ENCODE assay signal across 15 mouse cellular contexts in the genomic region with DNA sequence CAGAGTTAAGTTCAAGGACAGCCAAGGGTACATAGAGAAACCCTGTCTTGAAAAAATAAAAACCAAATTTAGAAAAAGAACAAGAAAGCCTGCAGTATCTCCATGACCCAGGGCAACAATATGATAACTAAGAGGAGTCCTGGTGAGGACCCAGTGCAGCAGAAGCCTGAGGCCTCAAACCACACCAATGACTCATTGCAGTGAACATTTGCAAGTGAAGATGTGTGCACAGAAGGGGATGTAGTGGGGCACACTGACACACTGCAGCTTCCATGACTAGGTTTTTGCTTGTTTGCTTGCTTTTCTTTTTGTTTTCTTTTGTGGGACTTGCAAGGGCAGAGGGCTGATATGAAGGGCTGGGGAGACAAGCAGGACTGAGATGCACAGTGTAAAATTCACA.
"Had no signal": no experiment of that assay in that cellular context is flagged by ENCODE, and none has a peak within 500 bp of the region (broad histone marks: within the 10 kb centered on the region; RNA-seq: fewer than 3 reads in every experiment).

No protein-coding gene starts in this region.

- H3K9ac ChIP-seq: liver, embryonic 14.5 days; lung, embryonic 14.5 days; midbrain, embryonic 12.5 days; neural tube, embryonic 12.5 days had no signal

- H3K9me3 ChIP-seq: midbrain, embryonic 10.5 days; midbrain, embryonic 12.5 days; neural tube, embryonic 12.5 days had no signal

- DNase-seq: lung, adult 18-20 months; lung, embryonic 14.5 days; lung, postnatal 10 days; lung, postnatal 4 days; midbrain, embryonic 14.5 days; right cerebral cortex, postnatal 25 days; right cerebral cortex, postnatal 4 days; spleen, adult 18-20 months; thymus, adult 2 months; thymus, postnatal 25 days; thymus, postnatal 4 days had no signal

- H3K36me3 ChIP-seq: midbrain, embryonic 10.5 days; midbrain, embryonic 12.5 days; neural tube, embryonic 12.5 days had no signal

- H3K27me3 ChIP-seq: midbrain, embryonic 12.5 days; neural tube, embryonic 12.5 days had no signal

- H3K4me1 ChIP-seq: midbrain, embryonic 10.5 days; midbrain, embryonic 12.5 days; neural tube, embryonic 12.5 days had no signal

- H3K27ac ChIP-seq: liver, embryonic 14.5 days; midbrain, embryonic 10.5 days; midbrain, embryonic 12.5 days; neural tube, embryonic 12.5 days had no signal

- H3K4me3 ChIP-seq: midbrain, embryonic 10.5 days; midbrain, embryonic 12.5 days; neural tube, embryonic 12.5 days had no signal
